Mouse (Mus musculus) kidney, embryonic 14.5 days (tissue): ENCODE measurements around the gene Cdcp2. TPM values are rescaled to one million over a fixed set of nuclear protein-coding genes. Genes with fewer than 3 reads are reported as not detected.
"Not testable (repeated sequence)": the region's sequence is repeated elsewhere in the genome, so short reads cannot be mapped to it uniquely, and the experiment has no call there.

Source experiments
- ATAC-seq: fragments of 200-750 bp; cut with Nextera tagmentation; 2 replicates; pipeline ENCODE4 v1.8.0; 2017; ENCODE audit warnings: moderate number of reproducible peaks, mild to moderate bottlenecking, moderate TSS enrichment, moderate library complexity; ENCODE audit not compliant: low FRiP score, low TSS enrichment
- H3K27ac ChIP-seq: fragments of 300-500 bp; sonication (generic); 2 replicates; pipeline ENCODE4 v1.5.1; 2014; ENCODE audit warnings: low read depth, mild to moderate bottlenecking, low read length, moderate library complexity, mixed read lengths
- H3K27me3 ChIP-seq: fragments of 300-500 bp; sonication (generic); 2 replicates; pipeline ENCODE4 v1.6.1; 2014; ENCODE audit warnings: mild to moderate bottlenecking, low read length; ENCODE audit not compliant: control insufficient read depth, insufficient read depth
- H3K36me3 ChIP-seq: fragments of 300-500 bp; sonication (generic); 2 replicates; pipeline ENCODE4 v1.6.1; 2014; ENCODE audit warnings: low read length, mixed read lengths; ENCODE audit not compliant: control insufficient read depth, insufficient read depth
- H3K4me1 ChIP-seq: fragments of 300-500 bp; sonication (generic); 2 replicates; pipeline ENCODE4 v1.6.1; 2014; ENCODE audit warnings: low read length, mixed read lengths; ENCODE audit not compliant: control insufficient read depth, insufficient read depth
- H3K4me2 ChIP-seq: fragments of 300-500 bp; sonication (generic); replicated peaks from 2 replicates; pipeline ENCODE4 v1.6.1; 2014; ENCODE audit warnings: low read depth, mild to moderate bottlenecking, low read length
- H3K4me3 ChIP-seq: fragments of 300-500 bp; sonication (generic); 2 replicates; pipeline ENCODE4 v1.5.1; 2014; ENCODE audit warnings: mild to moderate bottlenecking, low read length
- H3K9ac ChIP-seq: fragments of 300-500 bp; sonication (generic); 2 replicates; pipeline ENCODE4 v1.6.1; 2014; ENCODE audit warnings: low read depth, mild to moderate bottlenecking, low read length, moderate library complexity
- H3K9me3 ChIP-seq: fragments of 300-500 bp; sonication (generic); 2 replicates; pipeline ENCODE4 v1.6.1; 2016; ENCODE audit warnings: low read length; ENCODE audit not compliant: control insufficient read depth
- WGBS: fragments of 180-500 bp; shearing (Covaris S2); extraction: QIAGEN DNeasy Blood & Tissue Kit; methylation state at CpG from one replicate; pipeline ENCODE4 v1.1.7; 2014; 5-methylcytosine and 5-hydroxymethylcytosine counted together
- polyA plus RNA-seq: library from polyadenylated mRNA; unstranded; fragments of >200 nt; fragmentation: Nextera tagmentation; extraction: Ambion mirVana; gene quantifications from 2 replicates; pipeline ENCODE4 v1.2.1, GENCODE M21; 2014

Gene Cdcp2
- polyA plus RNA-seq, 1 experiment from 2014 or later: 0.12 TPM

DNA sequence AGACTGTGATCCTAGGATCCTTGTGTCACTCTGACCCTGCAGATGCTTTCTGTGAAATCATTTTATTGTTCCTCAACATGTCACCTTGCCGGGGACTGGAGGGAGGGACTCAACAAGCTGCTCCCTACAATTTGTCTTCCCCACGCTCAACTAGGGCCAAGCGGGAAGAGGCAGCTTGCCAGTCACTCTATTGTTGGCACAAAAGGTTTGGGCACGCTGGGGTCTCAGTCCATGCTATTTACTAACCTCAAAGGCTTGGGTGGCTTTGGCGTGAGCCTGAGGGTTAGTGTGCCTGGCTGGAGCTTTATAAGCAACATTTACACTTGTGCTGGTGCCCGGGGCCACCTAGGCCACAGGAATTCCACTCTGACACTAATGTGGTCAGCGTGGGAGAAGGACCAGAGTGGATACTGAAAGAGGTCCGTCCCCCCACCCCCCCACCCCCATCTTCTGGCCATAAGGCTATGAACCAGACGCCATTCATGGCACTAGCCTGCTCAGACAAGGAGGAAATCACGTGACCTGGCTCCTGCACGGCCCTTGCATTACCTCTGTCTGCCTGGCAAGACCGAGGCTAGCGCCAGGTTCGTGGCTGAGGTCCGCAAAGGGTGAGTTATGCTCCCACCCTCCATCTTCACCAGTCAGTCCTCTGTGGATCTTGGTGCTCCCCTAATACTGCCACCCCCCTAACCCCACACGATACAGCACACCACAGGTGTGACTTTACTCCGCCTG lies 2.3 kb downstream of the Cdcp2 start:
- Histone ChIP-seq H3K27me3 (no peaks in the 10 kb centered on the region), H3K36me3 (no peaks in the 10 kb centered on the region), H3K9ac (no peak overlapping the region), H3K4me2 (no peak overlapping the region), H3K9me3 (no peaks in the 10 kb centered on the region), H3K27ac (no peak overlapping the region), H3K4me1 (no peaks in the 10 kb centered on the region), H3K4me3 (no peak overlapping the region)
- 66% methylated on average over 17 of the region's 17 CpGs for WGBS
- no peak for ATAC-seq

DNA sequence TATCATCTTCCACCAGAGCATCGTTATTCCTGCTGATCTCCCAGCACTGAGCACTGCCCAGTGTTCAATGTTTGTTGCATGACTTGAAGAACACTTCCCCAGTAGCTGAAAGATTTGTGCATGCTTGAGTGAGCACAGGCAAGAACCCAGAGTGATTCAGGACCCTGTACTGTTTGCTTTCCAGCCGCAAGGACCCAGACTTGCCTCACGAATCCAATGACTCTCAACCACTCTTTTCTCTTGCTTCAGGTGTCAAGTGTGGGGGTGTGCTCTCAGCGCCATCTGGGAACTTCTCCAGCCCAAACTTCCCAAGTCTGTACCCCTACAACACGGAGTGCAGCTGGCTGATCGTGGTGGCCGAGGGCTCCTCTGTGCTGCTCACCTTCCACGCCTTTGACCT lies 5.5 kb downstream of the Cdcp2 start:
- no peak for ATAC-seq
- 64% methylated on average over 8 of the region's 8 CpGs for WGBS

DNA sequence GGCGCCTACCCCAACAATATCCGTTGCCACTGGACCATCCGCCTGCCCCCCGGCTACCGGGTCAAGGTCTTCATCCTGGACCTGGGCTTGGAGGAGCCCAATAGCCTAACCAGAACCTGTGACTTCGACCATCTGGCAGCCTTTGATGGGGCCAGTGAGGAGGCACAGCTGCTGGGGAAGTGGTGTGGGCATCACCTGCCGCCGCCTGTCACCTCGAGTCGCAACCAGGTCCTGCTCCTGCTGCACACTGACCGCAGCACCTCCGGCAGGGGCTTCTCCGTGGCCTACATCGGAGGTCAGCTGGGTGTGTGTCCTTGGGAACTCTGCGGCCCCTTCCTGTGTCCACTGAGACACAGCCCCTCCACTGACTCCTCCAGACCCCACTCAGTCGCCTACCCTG lies 10.1 kb downstream of the Cdcp2 start:
- ATAC-seq: no peak
- no peaks in the 10 kb centered on the region; the same call in 1 of the 2 replicates for H3K27me3 ChIP-seq
- no peak overlapping the region for H3K9ac ChIP-seq
- no peaks in the 10 kb centered on the region for H3K9me3 ChIP-seq
- no peak overlapping the region for H3K27ac ChIP-seq
- H3K4me1 ChIP-seq: peaks cover 8% of the 10 kb centered on the region
- H3K4me2 ChIP-seq: no peak overlapping the region
- 76% methylated on average over 16 of the region's 16 CpGs for WGBS
- no peak overlapping the region for H3K4me3 ChIP-seq
- H3K36me3 ChIP-seq: no peaks in the 10 kb centered on the region

More for the DNA sequence above, 5.5 kb downstream of the Cdcp2 start:
- Histone ChIP-seq H3K27ac (no peak overlapping the region), H3K4me2 (no peak overlapping the region), H3K4me3 (no peak overlapping the region), H3K9ac (no peak overlapping the region), H3K9me3 (no peaks in the 10 kb centered on the region), H3K36me3 (no peaks in the 10 kb centered on the region), H3K27me3 (no peaks in the 10 kb centered on the region; the same call in 1 of the 2 replicates), H3K4me1 (no peaks in the 10 kb centered on the region)

DNA sequence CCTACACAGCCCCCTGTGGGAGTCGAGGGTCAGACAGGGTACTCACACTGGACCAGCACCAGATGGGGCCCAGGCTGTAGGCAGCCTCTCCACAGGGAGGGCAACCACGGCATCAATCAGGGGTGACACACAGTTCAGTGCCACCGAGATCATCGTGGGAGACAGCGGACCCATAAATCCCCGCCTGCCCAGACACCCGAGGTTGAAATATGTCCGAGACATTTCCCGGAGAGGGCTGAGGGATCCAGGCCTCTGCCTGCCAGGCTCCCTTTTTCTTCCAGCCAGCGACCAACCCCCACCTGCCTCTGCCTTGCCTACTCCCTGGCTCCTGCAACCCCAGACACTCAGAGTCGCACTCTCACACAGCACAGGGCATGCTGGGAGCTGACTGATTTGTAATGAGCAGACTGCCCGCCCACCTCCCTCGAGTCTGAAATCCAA lies 11.6 kb downstream of the Cdcp2 start:
- Histone ChIP-seq H3K4me1 (peaks cover 8% of the 10 kb centered on the region), H3K9me3 (no peaks in the 10 kb centered on the region), H3K9ac (peak overlapping the region; percentile 12; the same call in 1 of the 2 replicates), H3K36me3 (no peaks in the 10 kb centered on the region), H3K27ac (no peak overlapping the region), H3K27me3 (no peaks in the 10 kb centered on the region; the same call in 1 of the 2 replicates), H3K4me3 (no peak overlapping the region), H3K4me2 (peak overlapping the region; percentile 22)
- peak; percentile 89 for ATAC-seq
- 12% methylated on average over 13 of the region's 13 CpGs for WGBS

DNA sequence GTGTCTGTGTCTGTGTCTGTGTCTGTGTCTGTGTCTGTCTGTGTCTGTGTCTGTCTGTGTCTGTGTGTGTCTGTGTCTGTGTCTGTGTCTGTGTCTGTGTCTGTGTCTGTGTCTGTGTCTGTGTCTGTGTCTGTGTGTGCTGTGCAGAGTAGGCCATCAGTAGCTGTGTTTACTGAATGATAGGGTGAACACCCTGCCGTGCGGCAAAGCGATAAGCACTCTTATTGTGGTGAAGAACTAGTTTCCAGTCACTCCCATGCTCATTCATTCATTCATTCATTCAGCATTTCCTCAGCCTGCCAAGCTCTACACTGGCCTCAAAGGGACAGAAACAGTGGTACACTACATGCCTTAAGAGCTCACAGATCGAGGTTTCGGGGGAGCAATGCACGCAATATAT lies 12.5 kb downstream of the Cdcp2 start:
- not testable (repeated sequence) for H3K4me3 ChIP-seq, H3K36me3 ChIP-seq, H3K9me3 ChIP-seq, H3K9ac ChIP-seq, H3K27ac ChIP-seq, H3K27me3 ChIP-seq, ATAC-seq, H3K4me2 ChIP-seq
- 93% methylated on average over 6 of the region's 6 CpGs for WGBS
- peaks cover 13% of the 10 kb centered on the region for H3K4me1 ChIP-seq

DNA sequence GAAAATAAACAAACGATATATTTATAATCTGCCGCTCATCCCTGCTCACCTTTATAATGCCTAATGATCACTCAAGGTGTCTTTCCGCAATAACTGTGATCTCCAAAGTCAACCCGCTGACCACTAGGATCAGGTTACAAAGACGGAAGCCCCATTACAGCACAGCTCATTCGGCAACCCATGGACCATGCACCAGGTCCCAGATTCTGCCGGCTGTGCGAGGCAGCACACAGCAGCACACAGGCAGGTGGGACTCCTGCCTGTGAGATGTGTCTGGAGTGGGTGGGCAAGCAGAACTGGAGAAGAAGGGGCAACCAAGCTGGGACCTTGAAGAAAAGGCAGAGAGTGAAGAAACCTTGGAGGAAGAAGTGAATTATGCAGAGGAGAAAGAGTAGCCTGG lies 17.6 kb downstream of the Cdcp2 start:
- H3K9me3 ChIP-seq: no peaks in the 10 kb centered on the region
- no peak overlapping the region for H3K4me2 ChIP-seq
- H3K4me3 ChIP-seq: no peak overlapping the region
- no peaks in the 10 kb centered on the region for H3K27me3 ChIP-seq
- WGBS: 13% methylated on average over 8 of the region's 8 CpGs
- H3K4me1 ChIP-seq: 0 out of 2 replicates have a peak, but pooled peaks cover 10% of the 10 kb centered on the region
- H3K27ac ChIP-seq: no peak overlapping the region
- H3K36me3 ChIP-seq: no peaks in the 10 kb centered on the region
- peak; percentile 69; the same call in 1 of the 2 replicates for ATAC-seq
- no peak overlapping the region for H3K9ac ChIP-seq

DNA sequence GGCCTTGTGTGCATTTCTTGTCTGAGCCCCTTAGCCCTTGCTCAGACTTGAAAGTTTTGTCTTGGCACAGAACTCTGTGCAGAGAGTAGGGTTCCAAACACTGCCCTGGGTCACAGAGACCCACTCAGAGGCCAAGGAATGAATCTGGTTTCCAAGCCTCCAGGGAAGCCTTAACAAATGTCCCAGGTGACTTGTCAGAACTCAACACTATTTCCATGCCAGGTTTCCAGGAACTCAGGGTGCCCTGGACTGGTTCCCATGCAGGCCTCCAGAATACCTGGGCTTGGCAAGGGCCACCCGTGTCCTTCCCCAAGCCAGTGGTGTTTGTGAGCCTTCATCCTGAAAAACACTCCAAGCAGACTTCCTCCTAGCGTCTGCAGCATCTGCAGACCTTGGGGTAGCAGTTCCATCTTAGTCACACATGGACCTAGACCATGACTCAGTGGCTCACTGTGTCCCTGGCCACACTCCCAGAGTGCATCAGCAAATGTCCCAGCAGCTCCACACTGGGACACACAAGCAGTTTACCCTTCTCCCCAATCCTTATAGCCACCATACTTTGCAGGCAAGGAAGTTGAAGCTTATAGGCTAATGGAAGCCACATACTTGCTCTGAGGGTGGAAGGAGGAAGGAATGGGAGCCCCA lies 21.2 kb downstream of the Cdcp2 start:
- H3K9ac ChIP-seq: no peak overlapping the region
- H3K27me3 ChIP-seq: no peaks in the 10 kb centered on the region
- H3K4me3 ChIP-seq: no peak overlapping the region
- no peaks in the 10 kb centered on the region for H3K36me3 ChIP-seq
- no peak for ATAC-seq
- 0 out of 2 replicates have a peak, but pooled peaks cover 10% of the 10 kb centered on the region for H3K4me1 ChIP-seq
- no peak overlapping the region for H3K4me2 ChIP-seq
- H3K9me3 ChIP-seq: no peaks in the 10 kb centered on the region
- WGBS: 89% methylated on average over 2 of the region's 2 CpGs
- no peak overlapping the region for H3K27ac ChIP-seq

DNA sequence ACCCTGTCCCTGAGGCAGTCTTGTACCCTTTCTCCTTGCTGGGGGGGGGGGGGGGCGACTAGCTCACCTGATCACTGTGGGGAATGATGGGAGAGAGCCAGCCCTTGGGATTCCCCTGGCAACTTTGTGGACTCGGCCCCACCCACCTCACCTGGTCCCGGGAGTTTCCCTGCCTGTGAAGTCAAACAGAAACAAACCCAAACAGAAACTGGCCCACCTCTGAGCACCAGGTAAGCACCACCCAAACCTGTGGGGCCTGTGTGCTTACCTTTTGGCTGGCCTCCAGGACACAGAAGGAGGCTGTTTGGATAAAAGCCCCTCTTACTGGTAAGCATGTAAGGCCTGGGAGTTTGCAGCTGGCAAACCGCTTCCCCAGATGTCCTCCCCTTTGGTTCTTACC lies 22.4 kb downstream of the Cdcp2 start:
- Histone ChIP-seq H3K4me1 (0 out of 2 replicates have a peak, but pooled peaks cover 7% of the 10 kb centered on the region), H3K36me3 (no peaks in the 10 kb centered on the region), H3K9me3 (no peaks in the 10 kb centered on the region), H3K9ac (no peak overlapping the region), H3K4me3 (no peak overlapping the region), H3K4me2 (no peak overlapping the region), H3K27ac (no peak overlapping the region), H3K27me3 (no peaks in the 10 kb centered on the region)
- no peak for ATAC-seq
- 59% methylated on average over 4 of the region's 4 CpGs for WGBS

DNA sequence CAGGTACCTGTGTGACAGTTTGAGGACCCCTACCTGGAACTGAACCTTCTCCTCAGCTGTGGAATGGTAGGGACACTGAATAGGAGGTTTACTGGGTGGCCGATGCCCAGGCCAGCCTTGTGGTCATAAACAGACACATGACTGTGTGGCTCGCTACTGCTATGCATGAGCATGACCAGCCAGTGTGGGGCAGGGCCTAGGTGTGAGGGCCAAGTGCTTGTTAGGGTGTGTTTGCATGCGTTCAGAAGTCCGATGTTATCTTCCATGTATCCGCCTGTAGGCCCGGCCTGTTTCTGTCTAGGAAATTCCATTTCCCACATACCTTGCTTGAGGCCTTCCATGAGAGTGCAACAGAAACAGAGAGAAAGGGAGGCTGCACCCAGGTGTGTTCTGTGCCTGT lies 24.0 kb downstream of the Cdcp2 start:
- Histone ChIP-seq H3K27ac (no peak overlapping the region), H3K4me3 (no peak overlapping the region), H3K4me2 (no peak overlapping the region), H3K4me1 (0 out of 2 replicates have a peak, but pooled peaks cover 11% of the 10 kb centered on the region), H3K27me3 (no peaks in the 10 kb centered on the region), H3K9me3 (no peaks in the 10 kb centered on the region), H3K36me3 (no peaks in the 10 kb centered on the region), H3K9ac (no peak overlapping the region)
- 68% methylated on average over 6 of the region's 6 CpGs for WGBS
- 0 out of 2 replicates have a peak, but pooled peaks have one; percentile 12 for ATAC-seq
